9 mouse cellular contexts compared by ENCODE assay signal in the genomic region with DNA sequence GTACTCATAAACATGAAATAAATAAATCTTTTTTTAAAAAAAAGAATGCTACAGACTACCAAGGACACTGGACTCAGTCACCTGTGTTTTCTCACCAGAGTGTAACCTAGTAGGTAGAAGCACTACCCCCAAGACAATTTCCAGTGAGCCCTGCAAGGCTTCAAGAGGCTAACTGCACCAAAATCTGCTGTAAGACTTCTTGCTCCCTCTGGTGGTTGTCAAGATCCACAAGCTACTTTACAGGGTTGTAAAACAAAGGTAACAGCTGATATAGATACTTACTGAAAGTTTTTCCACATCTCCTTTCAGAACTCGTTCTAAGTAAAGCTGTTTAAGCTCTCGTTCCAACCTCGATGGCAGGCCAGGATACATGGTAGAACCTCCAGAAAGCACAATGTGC. TPM values are rescaled to one million over a fixed set of nuclear protein-coding genes. Genes with fewer than 3 reads are reported as not detected.
DNase-seq lines count a peak whose midpoint lies in the region; ATAC-seq and TF ChIP-seq lines count a peak whose summit lies in the region.
"Had no signal": no experiment of that assay in that cellular context is flagged by ENCODE, and none has a peak within 500 bp of the region (broad histone marks: within the 10 kb centered on the region; RNA-seq: fewer than 3 reads in every experiment).

No protein-coding gene starts in this region.

- no peak overlapping the region for H3K9ac ChIP-seq in lung, embryonic 14.5 days
- H3K9ac ChIP-seq: liver, embryonic 13.5 days had no signal

- no peak for ATAC-seq in lung, embryonic 14.5 days (ENCODE audit: insufficient read depth)

- peaks cover 33% of the 10 kb centered on the region for H3K4me1 ChIP-seq in E14TG2a.4 (replicated peaks; ENCODE audit: low read depth, low read length)
- no peaks in the 10 kb centered on the region for H3K4me1 ChIP-seq in lung, embryonic 14.5 days (ENCODE audit: insufficient read depth)
- H3K4me1 ChIP-seq: liver, embryonic 13.5 days had no signal

- TF ChIP-seq CTCF in E14TG2a.4 (conservative IDR thresholded peaks at IDR 0.05; ENCODE audit: low read length): peak; percentile 49
- TF ChIP-seq CTCF in lung, embryonic 14.5 days (IDR thresholded peaks at IDR 0.05; ENCODE audit: low read depth): peak; percentile 65

- no peaks in the 10 kb centered on the region for H3K27me3 ChIP-seq in E14TG2a.4 (ENCODE audit: insufficient read depth, low read length)
- H3K27me3 ChIP-seq in lung, embryonic 14.5 days (ENCODE audit: insufficient read depth, low read length): no peaks in the 10 kb centered on the region
- H3K27me3 ChIP-seq: liver, embryonic 13.5 days had no signal

- WGBS in lung, embryonic 14.5 days: 65% methylated on average over 3 of the region's 3 CpGs

- H3K4me2 ChIP-seq in lung, embryonic 14.5 days: no peak overlapping the region
- H3K4me2 ChIP-seq: liver, embryonic 13.5 days had no signal

- H3K36me3 ChIP-seq in E14TG2a.4 (ENCODE audit: insufficient read depth, low read length): peaks cover 87% of the 10 kb centered on the region
- peaks cover 70% of the 10 kb centered on the region for H3K36me3 ChIP-seq in lung, embryonic 14.5 days (ENCODE audit: insufficient read depth)

- no peak overlapping the region for H3K27ac ChIP-seq in lung, embryonic 14.5 days (ENCODE audit: low read depth)
- H3K27ac ChIP-seq: liver, embryonic 13.5 days had no signal

- no peak overlapping the region for H3K4me3 ChIP-seq in E14TG2a.4 (replicated peaks; ENCODE audit: low read length)
- no peak overlapping the region for H3K4me3 ChIP-seq in lung, embryonic 14.5 days (ENCODE audit: low read depth, low read length)
- H3K4me3 ChIP-seq: liver, embryonic 13.5 days had no signal

- DNase-seq in layer of hippocampus, adult 9-11 months: peak; percentile 34
- DNase-seq in layer of hippocampus, postnatal 10 days (ENCODE audit: low spot score in 2 of 2): no peak
- DNase-seq in brain, adult 2 months (ENCODE audit: low read depth, low spot score): peak; percentile 83
- peak; percentile 40 for DNase-seq in forelimb bud, embryonic 11.5 days (ENCODE audit: low read depth, low spot score)
- peak; percentile 81 for DNase-seq in lung, embryonic 14.5 days
- peak; percentile 28 for DNase-seq in thymus, postnatal 4 days
- DNase-seq in frontal cortex, postnatal 14 days (ENCODE audit: low spot score in 2 of 2): no peak
- DNase-seq: liver, embryonic 13.5 days had no signal

- H3K9me3 ChIP-seq in E14TG2a.4 (ENCODE audit: low read length): no peaks in the 10 kb centered on the region
- no peaks in the 10 kb centered on the region for H3K9me3 ChIP-seq in lung, embryonic 14.5 days (ENCODE audit: low read depth, low read length)
- H3K9me3 ChIP-seq: liver, embryonic 13.5 days had no signal

RNA-seq across cellular contexts. Expression of gene Actr2, which starts 40.5 kb away (rescaled TPM):
- total RNA-seq in layer of hippocampus, postnatal 10 days (2021): 100 to 1,000 TPM; 307 to 336 TPM
- polyA plus RNA-seq in lung, embryonic 14.5 days (2014; fragmentation: Nextera tagmentation; extraction: Ambion mirVana): 65.9 and 67.4 TPM in 2 replicates

Comparison
In these comparisons a context has a peak if more than half of its experiments do, and no peak if none do; other contexts are left out.
1. DNase-seq: peak in layer of hippocampus, adult 9-11 months (single experiment), brain, adult 2 months (single experiment), forelimb bud, embryonic 11.5 days (single experiment), lung, embryonic 14.5 days (single experiment) and thymus, postnatal 4 days (single experiment); none in layer of hippocampus, postnatal 10 days (0 of 2) and frontal cortex, postnatal 14 days (0 of 2).